ENCODE assay signal across 23 mouse cellular contexts in the genomic region with DNA sequence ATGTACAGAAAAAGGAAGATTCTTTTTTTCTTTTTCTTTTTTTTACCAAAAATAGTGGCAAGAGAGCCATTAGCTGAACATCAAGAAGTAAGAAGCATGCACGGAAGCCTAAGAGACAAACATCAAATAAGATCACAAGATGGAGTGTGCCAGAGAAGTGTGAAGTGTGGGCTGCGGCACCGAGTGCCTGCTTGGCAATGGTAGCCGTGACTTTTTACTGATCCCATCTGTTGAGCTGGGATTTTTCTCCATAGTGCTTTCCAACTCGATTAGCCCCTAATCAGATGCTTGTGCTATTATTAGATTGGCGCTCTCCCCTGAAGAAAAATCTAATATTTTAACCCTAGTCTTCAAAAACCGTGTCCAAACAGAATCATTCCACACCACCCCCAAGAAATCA.
DNase-seq lines count a peak whose midpoint lies in the region; ATAC-seq lines count a peak whose summit lies in the region.
"Had no signal": no experiment of that assay in that cellular context is flagged by ENCODE, and none has a peak within 500 bp of the region (broad histone marks: within the 10 kb centered on the region; RNA-seq: fewer than 3 reads in every experiment).

No protein-coding gene starts in this region.

- no peaks in the 10 kb centered on the region for H3K9me3 ChIP-seq in midbrain, embryonic 16.5 days (replicated peaks; ENCODE audit: control insufficient read depth, low read length, poor library complexity, severe bottlenecking)
- H3K9me3 ChIP-seq: embryonic facial prominence, embryonic 10.5 days; hindbrain, embryonic 10.5 days; kidney, embryonic 15.5 days; limb, embryonic 15.5 days; liver, embryonic 15.5 days; midbrain, embryonic 13.5 days; neural tube, embryonic 13.5 days had no signal

- H3K4me3 ChIP-seq in midbrain, embryonic 16.5 days (ENCODE audit: low read depth, low read length), result no peak overlapping the region
- H3K4me3 ChIP-seq: embryonic facial prominence, embryonic 10.5 days; hindbrain, embryonic 10.5 days; kidney, embryonic 15.5 days; limb, embryonic 15.5 days; liver, embryonic 15.5 days; midbrain, embryonic 13.5 days; neural tube, embryonic 13.5 days had no signal

- H3K4me2 ChIP-seq in midbrain, embryonic 16.5 days (ENCODE audit: low read length), result no peak overlapping the region
- H3K4me2 ChIP-seq: kidney, embryonic 15.5 days; limb, embryonic 15.5 days; liver, embryonic 15.5 days; midbrain, embryonic 13.5 days; neural tube, embryonic 13.5 days had no signal

- no peaks in the 10 kb centered on the region for H3K36me3 ChIP-seq in midbrain, embryonic 16.5 days (ENCODE audit: control insufficient read depth, insufficient read depth, low read length)
- H3K36me3 ChIP-seq: kidney, embryonic 15.5 days; limb, embryonic 15.5 days; liver, embryonic 15.5 days had no signal

- H3K27ac ChIP-seq in midbrain, embryonic 16.5 days (ENCODE audit: low read length), result no peak overlapping the region
- H3K27ac ChIP-seq: embryonic facial prominence, embryonic 10.5 days; hindbrain, embryonic 10.5 days; hindbrain, postnatal 0 days; kidney, embryonic 15.5 days; limb, embryonic 15.5 days; liver, embryonic 15.5 days; midbrain, embryonic 13.5 days; neural tube, embryonic 13.5 days had no signal

- H3K9ac ChIP-seq in midbrain, embryonic 16.5 days (ENCODE audit: low read depth, low read length), result no peak overlapping the region
- H3K9ac ChIP-seq: kidney, embryonic 15.5 days; limb, embryonic 15.5 days; liver, embryonic 15.5 days; midbrain, embryonic 13.5 days; neural tube, embryonic 13.5 days had no signal

- no peaks in the 10 kb centered on the region for H3K27me3 ChIP-seq in midbrain, embryonic 16.5 days (ENCODE audit: control insufficient read depth, insufficient read depth, low read depth, low read length)
- H3K27me3 ChIP-seq: kidney, embryonic 15.5 days; limb, embryonic 15.5 days; liver, embryonic 15.5 days; midbrain, embryonic 13.5 days; neural tube, embryonic 13.5 days; Patski had no signal

- WGBS in midbrain, embryonic 16.5 days, result 91% methylated on average over 7 of the region's 7 CpGs

- no peak for ATAC-seq in midbrain, embryonic 16.5 days
- ATAC-seq: hindbrain, postnatal 0 days; intestine, postnatal 0 days; lung, postnatal 0 days; midbrain, embryonic 13.5 days; Patski had no signal

- H3K4me1 ChIP-seq in midbrain, embryonic 16.5 days (ENCODE audit: control insufficient read depth, insufficient read depth, low read length), result no peaks in the 10 kb centered on the region
- H3K4me1 ChIP-seq: hindbrain, embryonic 10.5 days; kidney, embryonic 15.5 days; limb, embryonic 15.5 days; liver, embryonic 15.5 days; midbrain, embryonic 13.5 days; neural tube, embryonic 13.5 days had no signal

- peak; percentile 24 to 28 for DNase-seq in cerebellum, postnatal 10 days
- DNase-seq in cerebellum, postnatal 4 days (ENCODE audit: low spot score in 2 of 2), result no peak
- peak; percentile 32 for DNase-seq in layer of hippocampus, adult 11-12 months (ENCODE audit: low spot score)
- DNase-seq in layer of hippocampus, adult 9-10 months (ENCODE audit: low spot score), result no peak
- peak; percentile 33 to 47 for DNase-seq in right cerebral cortex, postnatal 10 days (ENCODE audit: low spot score in 2 of 2)
- DNase-seq in right cerebral cortex, postnatal 4 days, result no peak
- DNase-seq in Muller cell, postnatal 12 days (ENCODE audit: inconsistent ontology term), result no peak
- DNase-seq: adrenal gland, adult 8-10 months; cerebellum, adult 18-20 months; cerebellum, postnatal 36 days; thymus, postnatal 14 days had no signal

Comparison
In these comparisons a context has a peak if more than half of its experiments do, and no peak if none do; other contexts are left out.
1. DNase-seq: peak in cerebellum, postnatal 10 days (2 of 2), layer of hippocampus, adult 11-12 months (single experiment) and right cerebral cortex, postnatal 10 days (2 of 2); none in cerebellum, postnatal 4 days (0 of 2), layer of hippocampus, adult 9-10 months (single experiment), right cerebral cortex, postnatal 4 days (single experiment) and Muller cell, postnatal 12 days (single experiment).